Mouse (Mus musculus): ENCODE measurements around the gene Cldn14.
"Not testable (repeated sequence)": the region's sequence is repeated elsewhere in the genome, so short reads cannot be mapped to it uniquely, and the experiment has no call there.

Gene Cldn14

DNA sequence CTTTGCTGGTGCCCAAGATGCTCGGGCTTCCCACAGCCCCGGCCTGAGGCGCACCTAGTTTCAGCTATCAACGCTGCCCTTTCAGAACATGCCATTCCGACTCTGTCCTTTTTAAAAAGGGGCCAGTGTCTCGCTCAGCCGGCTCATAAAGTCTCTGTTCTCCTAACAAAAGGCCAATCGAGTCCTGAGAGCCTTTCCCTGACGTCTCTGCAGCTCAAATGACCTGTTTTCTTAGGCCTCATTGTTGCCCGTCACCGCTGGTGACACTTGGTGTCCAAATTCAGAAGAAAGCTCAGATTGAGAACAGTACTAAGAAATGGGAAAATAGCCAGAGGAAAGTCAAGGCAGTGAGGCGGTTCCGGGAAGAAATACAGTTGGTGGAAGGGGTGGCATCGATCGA is at the start of gene Cldn14:
Cldn14 (minus strand) TSS at position 101 of the 400 bp plus-strand sequence.
- DNase-seq = no peak

DNA sequence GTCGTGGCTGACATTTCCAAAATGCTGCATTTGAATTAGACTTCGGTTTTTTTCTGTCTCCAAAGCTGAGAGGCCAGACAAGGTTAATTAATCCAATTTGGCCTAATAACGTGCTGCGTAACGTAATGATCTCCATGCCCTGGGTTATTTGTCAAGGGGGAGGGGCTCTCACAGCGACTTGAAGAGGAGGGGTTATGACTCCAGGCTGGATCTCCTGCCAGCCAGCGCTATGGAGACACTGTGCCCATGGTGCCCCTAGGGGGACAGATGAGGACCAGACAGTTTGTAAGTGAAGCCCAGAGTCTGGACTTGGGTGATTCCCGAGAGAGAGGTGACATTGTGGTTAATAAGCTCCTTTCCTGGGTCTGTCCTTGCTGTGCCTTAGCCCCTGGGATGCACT is 46.9 kb upstream of the Cldn14 start:
- DNase-seq = no peak

- DNase-seq = no peak
These were observed 46.5 kb upstream of the Cldn14 start for GRCm38 (mm10) chr16:94055176-94055575.

GRCm38 (mm10) chr16:94050368-94050767 is 41.7 kb upstream of the Cldn14 start:
- DNase-seq = no peak

DNA sequence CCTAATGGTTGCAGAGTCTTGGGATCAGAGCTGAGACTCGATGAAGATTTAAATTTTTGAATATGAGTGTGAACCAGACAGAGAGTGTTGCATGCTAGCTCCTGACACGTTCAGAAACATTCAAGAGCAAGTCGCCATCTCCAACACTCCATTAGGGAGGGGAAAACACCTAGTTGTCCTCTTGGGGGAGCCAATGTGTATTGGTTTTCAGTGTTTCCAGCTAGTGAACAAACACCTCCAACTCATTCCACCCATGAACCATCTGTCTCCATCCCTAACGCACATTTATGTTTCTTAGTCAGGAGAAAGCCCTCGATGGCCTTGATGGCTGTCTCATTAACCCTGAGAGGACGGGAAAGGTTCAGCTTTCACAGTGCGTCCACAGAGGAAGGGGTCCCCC is 36.4 kb upstream of the Cldn14 start:
- no peak for DNase-seq

GRCm38 (mm10) chr16:94043797-94044196 is 35.2 kb upstream of the Cldn14 start:
- DNase-seq = no peak

DNA sequence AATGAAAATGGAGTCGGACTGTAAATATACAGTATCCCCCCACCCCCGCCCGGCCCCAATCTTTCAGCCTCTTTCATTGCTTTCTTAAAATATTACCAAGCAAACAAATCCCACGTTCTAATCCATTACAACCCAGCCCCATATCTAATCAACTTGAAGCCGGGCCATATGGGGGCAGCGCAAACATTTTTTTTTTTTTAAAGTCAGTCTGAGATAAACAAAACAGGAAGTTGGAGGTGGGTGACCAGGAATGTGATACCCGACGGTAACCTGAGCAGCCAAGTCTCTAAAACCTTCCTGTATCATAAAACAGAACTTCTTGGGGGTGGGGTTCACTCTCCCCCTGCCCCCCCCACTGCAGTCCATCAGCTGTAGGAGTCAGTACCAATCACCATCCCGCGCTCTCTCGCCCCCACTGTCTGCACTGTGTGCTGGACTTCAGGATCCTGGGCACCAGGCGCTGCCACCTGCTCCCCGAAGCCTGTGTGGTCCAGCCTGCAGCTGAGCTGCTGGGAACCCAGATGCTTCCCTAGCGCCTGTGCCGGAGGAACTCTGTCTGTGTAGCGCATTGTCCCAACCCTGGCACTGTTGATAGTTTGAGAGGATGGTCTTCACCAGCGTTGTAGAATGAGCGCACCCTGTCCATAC is 32.6 kb upstream of the Cldn14 start:
- no peak for DNase-seq

DNA sequence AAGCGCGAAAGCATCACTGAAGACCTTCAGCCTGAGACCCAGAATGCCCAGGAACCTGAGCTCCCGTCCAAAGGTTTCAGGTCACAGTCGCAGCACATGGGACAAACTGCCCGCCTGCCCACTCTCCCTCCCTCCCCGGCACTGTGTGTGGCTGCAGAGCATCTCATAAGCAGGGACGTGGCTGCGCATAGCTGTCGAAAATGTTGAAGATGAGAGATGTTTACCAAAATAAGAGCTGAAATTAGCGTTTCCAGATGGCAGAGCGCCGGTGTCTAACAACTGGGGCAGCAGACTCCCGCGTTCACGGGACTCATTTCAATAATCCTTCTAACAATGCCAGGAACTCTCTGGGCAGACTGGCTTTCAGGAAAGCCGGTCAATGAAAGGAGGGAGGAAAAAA is 31.8 kb upstream of the Cldn14 start:
- no peak for DNase-seq

DNA sequence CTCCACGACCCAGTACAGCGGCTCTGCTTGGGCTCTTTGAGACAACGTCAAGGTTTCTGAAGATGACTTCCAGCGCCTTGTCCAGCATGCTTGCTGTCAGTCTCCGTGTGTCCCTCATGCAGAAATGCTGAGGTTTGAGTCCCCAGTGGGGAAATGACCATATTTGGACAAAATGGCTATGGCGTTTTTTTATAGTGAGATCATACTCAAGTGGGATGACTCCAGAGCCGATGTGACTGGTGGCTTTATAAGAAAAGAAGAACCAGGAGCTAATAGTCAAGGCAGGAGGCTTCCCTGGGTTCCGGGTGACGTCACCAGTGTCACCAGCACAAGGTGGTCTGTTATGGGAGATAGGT is 30.3 kb upstream of the Cldn14 start:
- no peak for DNase-seq

GRCm38 (mm10) chr16:94038272-94038985 is 29.8 kb upstream of the Cldn14 start:
- peak; percentile 60 for DNase-seq

- DNase-seq = no peak
These were observed 28.6 kb upstream of the Cldn14 start for GRCm38 (mm10) chr16:94037280-94037679.

GRCm38 (mm10) chr16:94034152-94034551 is 25.5 kb upstream of the Cldn14 start:
- DNase-seq = no peak

DNA sequence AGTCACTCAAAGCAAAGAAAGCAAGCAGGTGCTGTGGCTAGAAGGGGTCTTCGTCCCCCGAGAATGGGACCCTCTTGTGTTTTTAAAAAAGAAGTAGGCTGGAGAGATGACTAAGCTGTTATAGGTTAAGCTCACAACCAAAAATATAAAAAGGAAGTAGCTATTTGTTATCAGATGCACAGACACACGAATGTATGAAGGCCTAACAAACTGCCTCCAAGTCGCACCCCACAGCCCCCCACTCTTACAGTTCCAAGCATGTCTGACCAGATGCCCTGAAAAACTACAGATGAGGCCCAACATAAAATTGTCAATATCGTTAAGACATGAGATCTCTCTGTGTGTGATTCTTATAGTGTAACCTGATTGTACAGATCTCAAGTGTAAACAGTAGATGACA is 23.6 kb upstream of the Cldn14 start:
- no peak for DNase-seq

- DNase-seq = no peak
These were observed 15.0 kb upstream of the Cldn14 start for GRCm38 (mm10) chr16:94023352-94024280.

GRCm38 (mm10) chr16:94019725-94020124 is 11.1 kb upstream of the Cldn14 start:
- DNase-seq = not testable (repeated sequence)

DNA sequence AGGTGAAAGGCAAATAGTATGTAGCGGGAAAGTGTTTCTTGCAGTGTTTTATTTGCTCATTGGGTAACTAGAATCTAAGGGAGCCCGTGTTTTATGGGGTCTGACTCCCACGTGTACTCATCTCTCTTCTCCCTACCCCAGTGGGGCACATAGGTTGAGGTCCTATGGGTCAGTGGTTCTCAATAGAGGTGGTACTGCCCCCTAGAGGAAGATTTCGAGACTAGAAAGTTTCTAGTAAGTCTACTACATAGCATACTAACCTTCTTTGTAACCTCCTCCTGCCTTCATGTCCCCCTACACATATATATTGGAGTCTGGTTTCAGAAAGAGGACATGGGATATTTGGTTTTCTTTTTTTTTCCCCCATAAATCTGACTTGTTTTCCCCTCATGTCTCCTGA is 9.3 kb upstream of the Cldn14 start:
- DNase-seq = no peak

GRCm38 (mm10) chr16:94014489-94015096 is 6.0 kb upstream of the Cldn14 start:
- DNase-seq = no peak

DNA sequence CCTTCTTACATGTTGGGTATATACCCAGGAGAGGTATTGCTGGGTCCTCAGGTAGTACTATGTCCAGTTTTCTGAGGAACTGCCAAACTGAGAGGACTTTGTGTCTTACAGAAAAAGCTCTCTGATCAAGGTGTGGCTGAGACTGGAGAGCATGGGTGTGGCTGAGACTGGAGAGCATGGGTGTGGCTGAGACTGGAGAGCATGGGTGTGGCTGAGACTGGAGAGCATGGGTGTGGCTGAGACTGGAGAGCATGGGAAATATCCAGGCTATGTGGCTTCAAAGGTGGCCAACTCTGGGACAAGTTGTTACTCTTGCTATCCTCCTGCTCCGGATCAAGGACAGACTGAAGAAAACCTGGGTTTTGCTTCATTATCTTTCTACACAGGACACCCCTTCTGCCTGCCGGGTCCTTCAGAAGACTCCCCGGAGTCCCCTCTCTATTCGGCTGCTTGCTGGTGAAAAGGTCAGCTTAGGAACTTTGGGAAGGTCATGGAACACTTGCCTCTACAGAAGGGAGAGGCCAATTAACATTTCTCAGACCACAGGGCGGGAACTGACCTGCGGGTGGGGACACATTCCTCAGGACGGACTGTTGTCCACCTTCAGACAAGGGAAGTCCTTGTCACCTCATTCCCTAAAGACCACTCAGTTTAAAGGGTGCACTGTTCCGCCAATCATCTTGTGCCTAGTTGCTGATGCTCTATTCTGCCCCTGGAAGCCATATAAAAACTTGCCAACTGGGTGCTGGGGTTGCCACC is 4.9 kb upstream of the Cldn14 start:
- not testable (repeated sequence) for DNase-seq

- DNase-seq = peak; percentile 16
These were observed 2.6 kb upstream of the Cldn14 start for GRCm38 (mm10) chr16:94011224-94011623.

- DNase-seq = no peak
These were observed 2.0 kb upstream of the Cldn14 start for GRCm38 (mm10) chr16:94010633-94011032.

- DNase-seq = no peak
These were observed 1.5 kb upstream of the Cldn14 start for GRCm38 (mm10) chr16:94010156-94010555.

DNA sequence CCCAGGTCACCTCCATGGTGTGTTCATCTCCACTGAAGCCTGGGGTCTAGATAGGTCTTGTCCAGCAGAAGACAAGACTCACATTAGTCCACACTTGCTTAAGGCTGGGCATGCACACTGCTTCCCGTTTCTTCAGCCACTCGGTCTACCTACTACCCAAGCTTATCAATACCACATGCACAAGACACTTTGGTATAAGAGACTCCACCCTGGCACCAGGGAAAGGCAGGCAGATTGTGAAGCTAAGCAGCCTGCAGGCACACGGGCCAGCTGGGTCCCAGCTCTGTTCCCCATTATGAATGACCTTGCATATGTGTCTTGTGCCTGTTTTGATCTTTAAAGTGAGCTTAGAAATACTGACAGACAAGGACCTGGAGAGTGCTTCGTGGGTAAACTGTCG is 719 bp upstream of the Cldn14 start:
- DNase-seq = no peak
